Mouse (Mus musculus): ENCODE measurements around the gene Zc3h7a. TPM values are rescaled to one million over a fixed set of nuclear protein-coding genes. Genes with fewer than 3 reads are reported as not detected.
A peak's percentile ranks its signal among the peaks of the same experiment; 100 is the strongest.

Gene Zc3h7a
- 147 and 159 TPM in 2 replicates for polyA plus RNA-seq (2011; ENCODE audit: insufficient read length, low read depth, missing spikeins)

DNA sequence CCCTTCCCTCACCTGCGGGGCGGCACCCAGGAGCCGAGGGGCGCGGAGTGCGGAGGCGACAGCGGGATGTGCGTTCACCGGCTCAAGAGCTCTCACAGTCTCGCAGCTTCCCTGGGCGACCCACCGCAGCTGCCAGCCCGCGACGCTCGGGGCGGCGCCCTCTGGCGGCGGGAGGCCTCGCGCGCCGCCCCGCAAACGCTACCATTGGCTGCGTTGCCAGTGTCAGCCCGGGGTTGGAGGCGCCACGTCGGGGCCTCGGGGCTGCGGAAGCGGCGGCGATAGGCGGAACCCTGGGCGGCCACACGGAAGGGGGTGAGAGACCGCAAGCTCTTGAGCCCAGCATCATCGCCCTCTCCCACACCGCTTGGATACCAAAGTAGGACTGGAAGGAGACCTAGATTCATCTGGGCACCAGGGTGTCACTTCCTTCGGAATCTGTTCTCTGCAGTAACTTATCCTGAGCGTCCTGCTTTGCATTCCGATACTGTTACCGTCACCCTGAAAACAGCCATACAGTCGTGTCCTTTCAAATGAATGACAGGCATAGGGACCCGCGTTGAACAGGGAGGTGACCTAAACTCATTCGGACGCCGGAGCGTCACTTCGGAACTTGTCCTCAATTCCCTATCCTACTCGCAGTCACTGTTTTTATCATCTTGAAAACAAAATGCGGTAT lies at the start of gene Zc3h7a:
Gene Zc3h7a (minus strand): TSS at position 186 of the 676 bp plus-strand sequence.
- H3K27ac ChIP-seq (ENCODE audit: insufficient read depth, low read length), result peak within 1 kb of the TSS; percentile 89
- peak within 1 kb of the TSS; percentile 68 for H3K4me3 ChIP-seq (ENCODE audit: insufficient read depth, low read length)
- H3K4me1 ChIP-seq (ENCODE audit: control insufficient read depth, insufficient read depth, low read length), result peaks cover 4% of the 10 kb centered on the region
- TF ChIP-seq POLR2A (IDR thresholded peaks at IDR 0.05; ENCODE audit: low read depth, low read length) (peak; percentile 92), CTCF (IDR thresholded peaks at IDR 0.05; ENCODE audit: borderline replicate concordance, insufficient read depth, low read length) (0 out of 2 replicates have a peak, but pooled peaks have one; percentile 36)

DNA sequence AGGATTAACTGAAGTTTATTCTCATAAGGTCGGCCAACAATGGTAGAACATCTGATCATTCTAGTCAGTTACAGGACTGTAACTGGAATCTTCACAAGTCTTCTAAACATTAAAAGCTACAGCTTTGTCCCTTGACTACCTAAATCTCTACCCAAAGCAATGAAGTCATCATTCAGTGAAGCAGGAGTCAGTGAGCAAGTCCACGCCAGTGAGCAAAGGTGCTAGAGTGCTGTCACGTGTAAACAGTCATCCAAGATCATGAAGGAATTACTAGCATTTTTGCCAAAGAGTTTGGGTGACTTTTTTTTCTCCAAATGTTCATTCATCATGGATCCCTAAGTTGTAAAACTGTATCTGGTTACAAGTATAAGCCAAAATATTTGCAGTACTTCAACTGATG lies 41.6 kb upstream of the Zc3h7a start:
- no peak overlapping the region for H3K4me3 ChIP-seq (ENCODE audit: insufficient read depth, low read length)
- no peak for TF ChIP-seq CTCF (IDR thresholded peaks at IDR 0.05; ENCODE audit: borderline replicate concordance, insufficient read depth, low read length)
- no peak for TF ChIP-seq POLR2A (IDR thresholded peaks at IDR 0.05; ENCODE audit: low read depth, low read length)
- H3K27ac ChIP-seq (ENCODE audit: insufficient read depth, low read length), result no peak overlapping the region
- no peaks in the 10 kb centered on the region for H3K4me1 ChIP-seq (ENCODE audit: control insufficient read depth, insufficient read depth, low read length)

DNA sequence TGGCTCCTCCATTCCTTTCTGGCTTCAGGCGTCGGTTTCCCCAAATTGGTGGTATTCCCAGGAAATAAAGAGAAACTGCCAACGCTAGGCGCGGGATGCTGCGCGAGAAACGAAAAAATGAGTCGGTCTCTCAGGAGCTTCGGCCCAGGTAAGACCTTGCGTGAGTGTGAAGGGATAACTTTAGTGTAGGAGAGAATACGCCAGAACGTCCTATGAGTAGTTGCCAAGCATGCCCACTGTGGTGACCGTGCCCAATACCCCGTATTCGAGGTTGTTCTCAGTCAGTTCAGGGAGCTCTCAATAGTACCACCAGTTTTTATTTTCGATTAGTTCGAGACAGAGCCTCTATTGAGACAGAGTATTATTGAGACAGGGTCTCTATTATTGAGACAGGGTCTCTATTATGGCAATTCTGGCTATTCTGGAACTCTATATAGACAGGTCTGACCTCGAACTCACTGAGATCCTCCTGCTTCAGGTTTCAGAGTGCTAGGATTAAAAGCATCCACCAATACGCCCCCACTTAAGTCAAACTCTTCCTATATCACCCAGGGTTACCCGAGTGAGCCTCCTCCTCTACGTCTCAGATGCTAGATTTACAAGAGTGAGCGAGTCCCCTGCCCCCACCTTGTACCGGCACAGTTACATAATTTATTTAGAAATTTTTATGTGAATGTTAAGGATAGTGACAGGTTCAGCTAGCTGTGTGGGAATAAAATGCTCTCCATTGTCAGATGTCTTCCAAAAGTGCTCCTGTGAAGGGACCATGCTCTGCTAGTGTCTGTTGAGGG lies 27.6 kb upstream of the Zc3h7a start:
- Histone ChIP-seq H3K4me1 (ENCODE audit: control insufficient read depth, insufficient read depth, low read length) (peaks cover 15% of the 10 kb centered on the region), H3K4me3 (ENCODE audit: insufficient read depth, low read length) (peak overlapping the region; percentile 90)
- TF ChIP-seq POLR2A (IDR thresholded peaks at IDR 0.05; ENCODE audit: low read depth, low read length), result no peak
- no peak for TF ChIP-seq CTCF (IDR thresholded peaks at IDR 0.05; ENCODE audit: borderline replicate concordance, insufficient read depth, low read length)

DNA sequence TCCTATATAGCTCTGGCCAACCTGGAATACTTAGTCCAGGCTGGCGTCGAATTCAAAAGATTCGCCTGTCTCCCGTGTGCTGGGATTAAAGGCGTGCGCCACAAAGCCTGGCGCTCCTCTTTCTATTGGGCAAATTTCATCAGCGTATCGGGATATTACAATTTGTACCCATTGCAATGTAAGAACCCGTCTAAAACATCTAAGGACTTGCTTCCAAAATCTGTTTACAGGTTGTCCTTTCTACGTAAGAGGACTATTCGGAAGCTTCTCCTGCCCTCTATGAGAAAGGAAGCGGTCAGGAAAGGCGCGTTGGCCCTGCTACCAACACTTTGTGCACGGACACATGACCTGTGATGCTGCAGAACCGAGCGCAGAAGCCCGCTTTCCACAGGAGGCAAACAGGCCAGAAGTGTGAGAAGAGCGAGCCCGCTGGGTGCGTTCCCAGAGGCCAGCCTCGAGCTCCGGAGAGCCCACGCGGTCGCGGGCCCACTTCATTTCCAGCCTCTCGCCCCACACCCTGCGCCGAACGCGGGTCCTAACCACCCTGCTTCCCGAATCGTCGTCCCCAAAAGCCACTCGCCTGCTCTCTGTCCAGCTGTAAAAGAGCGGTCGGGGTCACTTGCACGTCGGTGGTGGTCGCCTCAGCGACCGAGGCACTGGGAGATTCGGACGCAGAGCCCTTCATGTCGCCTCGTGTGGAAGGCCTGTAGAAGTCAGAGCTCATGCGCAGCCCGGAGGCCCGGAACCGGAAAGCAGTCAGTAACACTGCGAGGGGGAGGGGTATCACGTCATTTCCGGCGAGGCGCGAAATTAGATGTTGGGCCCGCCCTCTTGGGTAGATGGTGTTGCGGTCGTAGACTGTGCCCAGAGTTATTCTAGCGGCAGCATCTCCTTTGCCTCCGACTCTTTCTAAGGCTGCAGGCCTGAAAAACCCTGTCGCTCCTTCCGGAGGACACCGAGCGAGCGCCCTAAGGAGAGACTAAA lies 26.7 kb upstream of the Zc3h7a start, which contains the start of gene Rsl1d1:
Gene Rsl1d1 (minus strand): TSS at position 761 of the 984 bp plus-strand sequence.
- TF ChIP-seq POLR2A (IDR thresholded peaks at IDR 0.05; ENCODE audit: low read depth, low read length) (peak; percentile 92), CTCF (IDR thresholded peaks at IDR 0.05; ENCODE audit: borderline replicate concordance, insufficient read depth, low read length) (no peak)
- peak within 1 kb of the TSS; percentile 60 for H3K27ac ChIP-seq (ENCODE audit: insufficient read depth, low read length)
- peak within 1 kb of the TSS; percentile 90 for H3K4me3 ChIP-seq (ENCODE audit: insufficient read depth, low read length)
- H3K4me1 ChIP-seq (ENCODE audit: control insufficient read depth, insufficient read depth, low read length), result peaks cover 20% of the 10 kb centered on the region

More for the DNA sequence above, 27.6 kb upstream of the Zc3h7a start:
- H3K27ac ChIP-seq (ENCODE audit: insufficient read depth, low read length), result no peak overlapping the region

DNA sequence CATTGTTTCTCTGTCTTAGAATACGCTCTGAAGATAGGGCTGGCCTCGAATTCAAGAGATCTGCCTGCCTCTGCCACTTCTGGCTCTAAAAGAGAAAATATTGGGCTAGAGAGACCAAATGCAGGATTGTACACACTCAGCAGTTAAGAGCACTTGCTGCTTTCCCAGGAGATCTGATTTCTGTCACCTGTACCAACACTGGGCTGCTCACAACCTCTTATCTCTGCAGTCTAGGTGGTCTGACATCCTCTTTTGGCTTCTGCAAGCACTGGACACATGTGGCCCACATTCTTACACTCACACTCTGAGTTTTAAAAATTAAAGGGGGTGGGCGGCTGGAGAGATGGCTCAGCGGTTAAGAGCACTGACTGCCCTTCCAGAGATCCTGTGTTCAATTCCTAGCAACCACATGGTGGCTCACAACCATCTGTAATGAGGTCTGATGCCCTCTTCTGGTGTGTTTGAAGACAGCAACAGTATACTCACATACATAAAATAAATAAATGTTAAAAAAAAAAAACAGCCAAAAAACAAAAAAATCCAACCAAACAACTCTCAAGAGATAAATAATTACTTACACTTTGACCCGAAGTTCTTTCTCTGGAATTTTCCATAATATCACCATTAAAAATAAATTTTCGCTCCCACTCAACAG lies 25.7 kb upstream of the Zc3h7a start:
- TF ChIP-seq CTCF (IDR thresholded peaks at IDR 0.05; ENCODE audit: borderline replicate concordance, insufficient read depth, low read length) (no peak), POLR2A (IDR thresholded peaks at IDR 0.05; ENCODE audit: low read depth, low read length) (no peak)
- Histone ChIP-seq H3K4me3 (ENCODE audit: insufficient read depth, low read length) (peak overlapping the region; percentile 90), H3K4me1 (ENCODE audit: control insufficient read depth, insufficient read depth, low read length) (peaks cover 20% of the 10 kb centered on the region), H3K27ac (ENCODE audit: insufficient read depth, low read length) (no peak overlapping the region)

DNA sequence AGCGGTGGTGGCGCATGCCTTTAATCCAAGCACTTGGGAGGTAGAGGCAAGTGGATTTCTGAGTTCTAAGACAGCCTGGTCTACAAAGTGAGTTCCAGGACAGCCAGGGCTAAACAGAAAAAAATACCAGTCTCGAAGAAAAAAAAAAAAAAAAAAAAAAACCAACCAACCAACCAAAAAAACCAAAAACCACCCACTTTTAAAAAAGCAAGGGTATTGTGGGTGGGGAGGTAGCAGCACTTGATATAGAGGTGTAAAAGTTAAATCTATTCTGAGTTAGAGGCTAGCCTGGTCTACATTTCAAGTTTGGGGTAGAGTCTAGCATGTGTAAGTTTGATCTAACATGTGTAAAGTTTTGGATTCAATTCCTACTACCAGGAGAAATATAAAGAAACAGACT lies 24.1 kb upstream of the Zc3h7a start:
- H3K27ac ChIP-seq (ENCODE audit: insufficient read depth, low read length), result no peak overlapping the region
- no peak overlapping the region for H3K4me3 ChIP-seq (ENCODE audit: insufficient read depth, low read length)
- H3K4me1 ChIP-seq (ENCODE audit: control insufficient read depth, insufficient read depth, low read length), result peaks cover 20% of the 10 kb centered on the region
- TF ChIP-seq POLR2A (IDR thresholded peaks at IDR 0.05; ENCODE audit: low read depth, low read length), result no peak
- no peak for TF ChIP-seq CTCF (IDR thresholded peaks at IDR 0.05; ENCODE audit: borderline replicate concordance, insufficient read depth, low read length)

DNA sequence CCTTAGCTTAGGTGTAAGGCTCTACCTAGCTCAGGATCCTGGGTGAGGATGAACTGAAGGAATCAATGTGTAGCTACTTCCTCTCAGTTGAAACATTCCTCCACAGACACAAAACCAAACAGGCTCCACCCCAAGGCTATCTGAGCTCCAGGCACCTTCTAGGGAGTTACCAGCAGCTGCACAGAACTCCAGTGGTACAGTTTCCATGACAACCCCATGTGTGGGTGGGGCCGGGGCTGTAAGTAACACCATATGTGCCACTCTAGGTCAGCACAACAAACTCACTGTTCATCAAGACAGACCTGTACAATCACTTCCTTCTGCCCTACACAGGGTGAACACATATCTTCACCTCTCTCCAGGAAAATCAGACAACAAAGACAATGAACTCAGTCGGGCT lies 22.3 kb upstream of the Zc3h7a start:
- no peak for TF ChIP-seq CTCF (IDR thresholded peaks at IDR 0.05; ENCODE audit: borderline replicate concordance, insufficient read depth, low read length)
- TF ChIP-seq POLR2A (IDR thresholded peaks at IDR 0.05; ENCODE audit: low read depth, low read length), result no peak
- Histone ChIP-seq H3K27ac (ENCODE audit: insufficient read depth, low read length) (no peak overlapping the region), H3K4me1 (ENCODE audit: control insufficient read depth, insufficient read depth, low read length) (peaks cover 17% of the 10 kb centered on the region), H3K4me3 (ENCODE audit: insufficient read depth, low read length) (no peak overlapping the region)

DNA sequence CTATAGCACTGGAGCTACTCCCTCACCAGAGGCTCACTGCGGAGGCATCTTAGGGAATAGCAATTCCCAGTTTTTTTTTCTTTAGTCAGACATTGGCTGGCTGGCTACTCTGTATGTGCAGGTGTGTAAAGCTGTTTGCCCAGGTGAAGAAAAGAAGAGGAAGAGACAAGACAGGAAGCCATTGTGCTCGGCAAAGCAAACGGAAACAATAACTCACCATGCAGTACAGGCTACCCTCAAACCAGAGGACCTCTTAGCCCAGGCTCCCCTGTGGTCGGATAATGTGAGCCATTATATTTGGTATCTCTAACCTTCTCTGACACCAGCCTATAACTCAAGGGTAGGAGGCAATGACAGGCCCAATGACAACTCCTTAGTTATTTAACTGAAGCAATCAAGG lies 20.9 kb upstream of the Zc3h7a start:
- H3K4me3 ChIP-seq (ENCODE audit: insufficient read depth, low read length), result no peak overlapping the region
- TF ChIP-seq CTCF (IDR thresholded peaks at IDR 0.05; ENCODE audit: borderline replicate concordance, insufficient read depth, low read length) (no peak), POLR2A (IDR thresholded peaks at IDR 0.05; ENCODE audit: low read depth, low read length) (no peak)
- H3K27ac ChIP-seq (ENCODE audit: insufficient read depth, low read length), result no peak overlapping the region
- peaks cover 23% of the 10 kb centered on the region for H3K4me1 ChIP-seq (ENCODE audit: control insufficient read depth, insufficient read depth, low read length)
